ENCODE assay signal across 8 mouse cellular contexts in the genomic region with DNA sequence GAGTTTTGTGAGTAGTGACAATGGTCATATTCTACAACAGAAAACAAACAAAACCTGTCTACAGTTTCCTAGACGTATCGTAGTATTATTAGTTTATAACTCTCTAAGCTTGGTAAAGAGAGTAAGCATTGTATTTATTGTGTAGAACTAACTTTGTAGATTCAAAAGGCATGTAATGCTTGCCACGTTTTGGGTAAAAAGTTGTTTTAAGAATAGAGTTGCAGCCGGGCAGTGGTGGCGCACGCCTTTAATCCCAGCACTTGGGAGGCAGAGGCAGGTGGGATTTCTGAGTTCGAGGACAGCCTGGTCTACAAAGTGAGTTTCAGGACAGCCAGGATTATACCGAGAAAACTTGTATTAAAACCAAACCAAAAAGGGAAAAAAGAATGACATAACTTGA. TPM values are rescaled to one million over a fixed set of nuclear protein-coding genes. Genes with fewer than 3 reads are reported as not detected.
A peak's percentile ranks its signal among the peaks of the same experiment; 100 is the strongest.
DNase-seq lines count a peak whose midpoint lies in the region; TF ChIP-seq lines count a peak whose summit lies in the region.

No protein-coding gene starts in this region.

- H3K27ac ChIP-seq in kidney, adult 2 months (ENCODE audit: insufficient read depth, low read depth, low read length): no peak overlapping the region
- H3K27ac ChIP-seq in hindbrain, embryonic 10.5 days: peak overlapping the region; percentile 91
- H3K27ac ChIP-seq in midbrain, embryonic 10.5 days (replicated peaks): peak overlapping the region; percentile 91

- peaks cover 7% of the 10 kb centered on the region for H3K4me1 ChIP-seq in kidney, adult 2 months (ENCODE audit: control insufficient read depth, insufficient read depth, low read length)
- H3K4me1 ChIP-seq in hindbrain, embryonic 10.5 days (replicated peaks): peaks cover 8% of the 10 kb centered on the region
- H3K4me1 ChIP-seq in midbrain, embryonic 10.5 days: peaks cover 11% of the 10 kb centered on the region

- H3K9me3 ChIP-seq in hindbrain, embryonic 10.5 days: no peaks in the 10 kb centered on the region
- H3K9me3 ChIP-seq in midbrain, embryonic 10.5 days (replicated peaks): no peaks in the 10 kb centered on the region

- no peaks in the 10 kb centered on the region for H3K27me3 ChIP-seq in kidney, adult 2 months (replicated peaks; ENCODE audit: control insufficient read depth, insufficient read depth, low read length)
- no peaks in the 10 kb centered on the region for H3K27me3 ChIP-seq in hindbrain, embryonic 10.5 days (ENCODE audit: insufficient read depth, poor library complexity, severe bottlenecking)
- H3K27me3 ChIP-seq in midbrain, embryonic 10.5 days (ENCODE audit: low read depth, poor library complexity, severe bottlenecking): no peaks in the 10 kb centered on the region

- 12% methylated on average over 8 of the region's 8 CpGs for WGBS in kidney, adult 2 months
- 19% methylated on average over 8 of the region's 8 CpGs for WGBS in hindbrain, embryonic 10.5 days
- 16% methylated on average over 8 of the region's 8 CpGs for WGBS in midbrain, embryonic 10.5 days

- TF ChIP-seq CTCF in kidney, adult 2 months (conservative IDR thresholded peaks at IDR 0.05; ENCODE audit: insufficient read depth, insufficient read length, low read depth, low read length): no peak

- peak overlapping the region; percentile 83; the same call in 1 of the 2 replicates for H3K4me3 ChIP-seq in kidney, adult 2 months (ENCODE audit: insufficient read depth, low read depth, low read length)
- peak overlapping the region; percentile 92 for H3K4me3 ChIP-seq in hindbrain, embryonic 10.5 days
- peak overlapping the region; percentile 96 for H3K4me3 ChIP-seq in midbrain, embryonic 10.5 days

- DNase-seq in kidney, adult 2 months: no peak
- DNase-seq in kidney, postnatal 14 days: no peak
- DNase-seq in MN1 (ENCODE audit: low spot score): peak; percentile 14
- no peak for DNase-seq in hindbrain, embryonic 10.5 days (ENCODE audit: low spot score)
- no peak for DNase-seq in midbrain, embryonic 10.5 days (ENCODE audit: low spot score)
- DNase-seq in right cerebral cortex, adult 18-20 months: no peak
- no peak for DNase-seq in spleen, postnatal 4 days (ENCODE audit: low spot score in 2 of 2)
- no peak for DNase-seq in kidney, postnatal 36 days

- TF ChIP-seq POLR2A in kidney, adult 2 months (IDR thresholded peaks at IDR 0.05; ENCODE audit: low read depth, low read length): no peak

- H3K36me3 ChIP-seq in kidney, adult 2 months (ENCODE audit: control insufficient read depth, insufficient read depth, low read length): peaks cover 1% of the 10 kb centered on the region; the same call in 1 of the 2 replicates
- H3K36me3 ChIP-seq in hindbrain, embryonic 10.5 days: peaks cover 30% of the 10 kb centered on the region
- H3K36me3 ChIP-seq in midbrain, embryonic 10.5 days: peaks cover 27% of the 10 kb centered on the region

RNA-seq across cellular contexts. Expression of gene Nup35, which starts 22.4 kb away (rescaled TPM):
- polyA plus RNA-seq in kidney, adult 2 months (2012; rRNA removed): 20.5 and 22.0 TPM in 2 replicates
- 70.7 and 71.2 TPM in 2 replicates for polyA plus RNA-seq in hindbrain, embryonic 10.5 days (2016; fragmentation: Nextera tagmentation; extraction: Ambion mirVana)
- 72.4 and 75.5 TPM in 2 replicates for polyA plus RNA-seq in midbrain, embryonic 10.5 days (2016; fragmentation: Nextera tagmentation; extraction: Ambion mirVana)

RNA-seq across cellular contexts. Expression of gene Dusp19, which starts 22.6 kb away (rescaled TPM):
- 6.0 and 7.8 TPM in 2 replicates for polyA plus RNA-seq in kidney, adult 2 months (2012; rRNA removed)
- 14.3 and 15.2 TPM in 2 replicates for polyA plus RNA-seq in hindbrain, embryonic 10.5 days (2016; fragmentation: Nextera tagmentation; extraction: Ambion mirVana)
- 16.6 and 16.8 TPM in 2 replicates for polyA plus RNA-seq in midbrain, embryonic 10.5 days (2016; fragmentation: Nextera tagmentation; extraction: Ambion mirVana)

RNA-seq across cellular contexts. Expression of gene Nckap1, which starts 58.2 kb away (rescaled TPM):
- 39.7 and 45.9 TPM in 2 replicates for polyA plus RNA-seq in kidney, adult 2 months (2012; rRNA removed)
- polyA plus RNA-seq in hindbrain, embryonic 10.5 days (2016; fragmentation: Nextera tagmentation; extraction: Ambion mirVana): 67.0 and 68.3 TPM in 2 replicates
- polyA plus RNA-seq in midbrain, embryonic 10.5 days (2016; fragmentation: Nextera tagmentation; extraction: Ambion mirVana): 59.9 and 65.0 TPM in 2 replicates
